8 mouse cellular contexts compared by ENCODE assay signal in genomic region chr11:94936851-94937295, GRCm38 (mm10). TPM values are rescaled to one million over a fixed set of nuclear protein-coding genes. Genes with fewer than 3 reads are reported as not detected.
DNase-seq lines count a peak whose midpoint lies in the region; ATAC-seq and TF ChIP-seq lines count a peak whose summit lies in the region.

No protein-coding gene starts in this region.

- H3K27me3 ChIP-seq in intestine, postnatal 0 days (replicated peaks; ENCODE audit: control insufficient read depth, insufficient read depth, low read length) = peaks cover 38% of the 10 kb centered on the region
- H3K27me3 ChIP-seq in midbrain, embryonic 11.5 days (ENCODE audit: control insufficient read depth, insufficient read depth, low read length) = peaks cover 48% of the 10 kb centered on the region

- H3K4me2 ChIP-seq in intestine, postnatal 0 days (replicated peaks; ENCODE audit: low read depth) = peak overlapping the region; percentile 69
- H3K4me2 ChIP-seq in midbrain, embryonic 11.5 days = peak overlapping the region; percentile 53

- WGBS in intestine, postnatal 0 days = under 1% methylated on average over 15 of the region's 17 CpGs
- WGBS in midbrain, embryonic 11.5 days = 1% methylated on average over 17 of the region's 17 CpGs

- no peaks in the 10 kb centered on the region for H3K4me1 ChIP-seq in intestine, postnatal 0 days (replicated peaks; ENCODE audit: control insufficient read depth, insufficient read depth, low read length)
- H3K4me1 ChIP-seq in midbrain, embryonic 11.5 days (ENCODE audit: control insufficient read depth, insufficient read depth, low read length) = peaks cover 9% of the 10 kb centered on the region

- intact Hi-C loops in left cerebral cortex, postnatal 36 days (cut with DNase I) = loop anchor here (1.0 to 5.0 kb wide), 4 partner anchors 71 to 206 kb away; partner anchors contain the start of gene Pdk2

- H3K9ac ChIP-seq in intestine, postnatal 0 days (ENCODE audit: low read depth, low read length) = peak overlapping the region; percentile 49; the same call in 1 of the 2 replicates
- H3K9ac ChIP-seq in midbrain, embryonic 11.5 days (ENCODE audit: low read length) = peak overlapping the region; percentile 44

- H3K9me3 ChIP-seq in intestine, postnatal 0 days (ENCODE audit: control insufficient read depth) = no peaks in the 10 kb centered on the region
- no peaks in the 10 kb centered on the region for H3K9me3 ChIP-seq in midbrain, embryonic 11.5 days (ENCODE audit: control insufficient read depth, low read length)

- peak; percentile 90 for TF ChIP-seq CTCF in intestine, postnatal 0 days (IDR thresholded peaks at IDR 0.05; ENCODE audit: low read depth)

- ATAC-seq in granulocyte monocyte progenitor cell, adult 5-6 weeks (replicated peaks; ENCODE audit: poor library complexity, severe bottlenecking) = peak; percentile 68
- ATAC-seq in intestine, postnatal 0 days = peak; percentile 63
- peak; percentile 75 for ATAC-seq in midbrain, embryonic 11.5 days (ENCODE audit: low FRiP score)

- peak; percentile 82 to 84 for DNase-seq in urinary bladder, adult 18-20 months (ENCODE audit: low spot score in 2 of 2)
- no peak for DNase-seq in urinary bladder, postnatal 10 days (ENCODE audit: low spot score)
- peak; percentile 94 for DNase-seq in embryo, embryonic 9.5 days (ENCODE audit: extremely low spot score)
- peak; percentile 74 to 87 for DNase-seq in left cerebral cortex, postnatal 36 days (ENCODE audit: low spot score in 2 of 2)
- peak; percentile 98 for DNase-seq in midbrain, embryonic 11.5 days (ENCODE audit: low spot score, missing footprints)
- peak; percentile 92 for DNase-seq in right cerebral cortex, postnatal 4 days

- peak overlapping the region; percentile 61; the same call in 1 of the 2 replicates for H3K27ac ChIP-seq in intestine, postnatal 0 days (ENCODE audit: low read depth, low read length)
- no peak overlapping the region for H3K27ac ChIP-seq in midbrain, embryonic 11.5 days (ENCODE audit: low read depth, low read length)

- peaks cover 12% of the 10 kb centered on the region; the same call in 1 of the 2 replicates for H3K36me3 ChIP-seq in intestine, postnatal 0 days (ENCODE audit: control insufficient read depth, insufficient read depth)
- H3K36me3 ChIP-seq in midbrain, embryonic 11.5 days (ENCODE audit: control insufficient read depth, insufficient read depth, low read length) = no peaks in the 10 kb centered on the region

- peak overlapping the region; percentile 46 for H3K4me3 ChIP-seq in intestine, postnatal 0 days (ENCODE audit: low read depth, low read length)
- peak overlapping the region; percentile 27 for H3K4me3 ChIP-seq in midbrain, embryonic 11.5 days (ENCODE audit: low read depth, low read length)

RNA-seq across cellular contexts. Expression of gene Col1a1, which starts 0.8 kb away (rescaled TPM):
- not detected in 2 replicates for total RNA-seq in granulocyte monocyte progenitor cell, adult 5-6 weeks (2014; fragmentation: Nextera tagmentation)
- total RNA-seq in granulocyte monocyte progenitor cell, adult 5-6 weeks (2017) = not detected in 2 replicates
- polyA plus RNA-seq in intestine, postnatal 0 days (2015; fragmentation: Nextera tagmentation; extraction: Ambion mirVana) = 338 and 367 TPM in 2 replicates
- total RNA-seq in left cerebral cortex, postnatal 36 days (2021) = 10 to 100 TPM; 22.7 to 26.9 TPM
- 128 and 136 TPM in 2 replicates for polyA plus RNA-seq in midbrain, embryonic 11.5 days (2014; fragmentation: Nextera tagmentation; extraction: Ambion mirVana)

RNA-seq across cellular contexts. Expression of gene Hils1, which starts 30.5 kb away (rescaled TPM):
- not detected in 2 replicates for total RNA-seq in granulocyte monocyte progenitor cell, adult 5-6 weeks (2014; fragmentation: Nextera tagmentation)
- total RNA-seq in granulocyte monocyte progenitor cell, adult 5-6 weeks (2017) = not detected in 2 replicates
- polyA plus RNA-seq in intestine, postnatal 0 days (2015; fragmentation: Nextera tagmentation; extraction: Ambion mirVana) = not detected in 2 replicates
- not detected for total RNA-seq in left cerebral cortex, postnatal 36 days (2021)
- polyA plus RNA-seq in midbrain, embryonic 11.5 days (2014; fragmentation: Nextera tagmentation; extraction: Ambion mirVana) = not detected in 2 replicates

RNA-seq across cellular contexts. Expression of gene Sgca, which starts 39.3 kb away (rescaled TPM):
- total RNA-seq in granulocyte monocyte progenitor cell, adult 5-6 weeks (2014; fragmentation: Nextera tagmentation) = not detected in 2 replicates
- total RNA-seq in granulocyte monocyte progenitor cell, adult 5-6 weeks (2017) = not detected in 2 replicates
- polyA plus RNA-seq in intestine, postnatal 0 days (2015; fragmentation: Nextera tagmentation; extraction: Ambion mirVana) = 0.18 and 0.55 TPM in 2 replicates
- total RNA-seq in left cerebral cortex, postnatal 36 days (2021) = under 1 TPM; 0.50 to 0.69 TPM
- not detected in 2 replicates for polyA plus RNA-seq in midbrain, embryonic 11.5 days (2014; fragmentation: Nextera tagmentation; extraction: Ambion mirVana)

RNA-seq across cellular contexts. Expression of gene Ppp1r9b, which starts 54.0 kb away (rescaled TPM):
- 50.3 and 61.7 TPM in 2 replicates for total RNA-seq in granulocyte monocyte progenitor cell, adult 5-6 weeks (2014; fragmentation: Nextera tagmentation)
- total RNA-seq in granulocyte monocyte progenitor cell, adult 5-6 weeks (2017) = 67.7 and 71.9 TPM in 2 replicates
- 6.3 and 7.1 TPM in 2 replicates for polyA plus RNA-seq in intestine, postnatal 0 days (2015; fragmentation: Nextera tagmentation; extraction: Ambion mirVana)
- total RNA-seq in left cerebral cortex, postnatal 36 days (2021) = 100 to 1,000 TPM; 700 to 743 TPM
- polyA plus RNA-seq in midbrain, embryonic 11.5 days (2014; fragmentation: Nextera tagmentation; extraction: Ambion mirVana) = 10.5 and 12.4 TPM in 2 replicates

Comparison
In these comparisons a context has a peak if more than half of its experiments do, and no peak if none do; other contexts are left out.
1. RNA of gene Col1a1, which starts 0.8 kb away (total RNA-seq): 22.7 to 26.9 TPM in left cerebral cortex, postnatal 36 days; not detected in granulocyte monocyte progenitor cell, adult 5-6 weeks; every median in the first group is over 10 times any median in the second.
2. Peak in every context shown above with its lines, with median percentiles within 50 percentile points of each other: ATAC-seq.